Mouse (Mus musculus) cerebellum, postnatal 4 days (tissue): ENCODE data around the gene Cenpl.
"Not testable (repeated sequence)": the region's sequence is repeated elsewhere in the genome, so short reads cannot be mapped to it uniquely, and the experiment has no call there.

Experiments
- DNase-seq, 2 experiments: peaks; one replicate each; pipeline ENCODE4 v3.0.0; 2022; ENCODE audit warnings: low spot score in 2 of 2, mixed read lengths in 1 of 2

The Cenpl gene

DNA sequence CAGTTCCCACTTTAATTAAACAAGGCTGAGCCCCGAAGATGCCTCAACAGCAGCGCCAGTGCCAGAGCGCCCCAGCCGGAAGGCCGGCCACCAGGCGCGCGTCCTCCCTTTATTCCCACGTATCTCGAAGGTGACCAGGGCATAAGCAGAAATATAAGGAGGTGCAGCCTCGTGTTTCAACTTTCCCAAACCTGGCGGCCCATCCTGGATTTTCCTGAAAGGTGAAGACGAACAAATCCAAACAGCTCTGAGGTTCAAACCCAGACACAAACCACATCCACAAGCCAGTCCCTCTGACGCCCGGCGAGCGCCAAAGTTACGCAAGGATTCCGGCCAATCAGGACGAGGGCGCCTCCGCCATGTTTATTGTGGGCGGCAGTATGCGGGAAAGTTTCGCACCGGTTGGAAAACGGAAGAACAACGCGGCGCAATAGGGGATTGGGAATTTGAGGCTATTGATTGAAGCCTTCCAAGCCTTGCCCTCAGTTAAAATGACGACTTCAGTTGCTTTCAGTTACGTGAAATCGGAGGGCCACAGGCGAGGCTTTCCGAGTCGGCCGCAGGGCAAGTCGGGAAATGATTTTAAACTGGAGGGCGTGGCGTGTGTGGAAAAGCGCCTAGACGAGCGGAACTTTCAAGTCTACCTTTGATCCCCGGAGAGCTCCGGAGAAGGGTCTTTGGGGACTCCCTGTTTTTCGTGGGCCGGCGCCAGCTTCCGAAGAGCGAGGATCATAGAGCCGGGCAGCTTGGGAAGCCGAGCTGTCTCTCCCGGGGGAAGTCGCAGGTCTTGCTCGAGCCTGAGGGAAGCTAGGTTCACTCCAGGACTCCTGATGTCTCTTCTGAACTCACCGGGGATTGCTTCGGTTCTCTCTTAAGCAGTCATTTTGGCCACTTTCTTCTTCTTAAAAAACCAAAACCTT, at the start of gene Cenpl, which contains the start of gene Dars2:
Gene Cenpl (plus strand): TSS at position 362 of the 920 bp plus-strand sequence.
Gene Dars2 (minus strand): TSS at position 307 of the 920 bp plus-strand sequence.
- DNase-seq, result peak; percentile 86 to 93

GRCm38 (mm10) chr1:161025410-161026210, 44.9 kb upstream of the Cenpl start:
- no peak for DNase-seq

DNA sequence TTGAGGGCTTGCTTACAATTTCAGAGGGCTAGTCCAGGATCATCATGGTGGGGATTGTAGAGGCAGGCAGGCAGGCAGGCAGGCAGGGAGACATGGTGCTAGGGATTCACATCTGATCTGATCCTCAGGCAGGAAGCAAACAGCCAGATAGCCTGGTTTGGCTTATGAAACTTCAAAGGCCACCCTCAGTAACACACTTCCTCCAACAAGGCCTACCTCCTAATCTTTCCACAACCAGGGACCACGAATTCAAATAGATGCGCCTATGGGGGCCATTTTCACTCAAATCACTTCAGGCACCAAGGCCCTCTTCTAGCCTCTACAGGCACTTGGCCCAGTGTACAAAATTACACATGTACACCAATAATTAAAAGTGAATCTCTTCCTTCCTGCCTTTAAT, 43.3 kb upstream of the Cenpl start:
- no peak for DNase-seq

- DNase-seq, result not testable (repeated sequence)
These were observed 42.1 kb upstream of the Cenpl start for GRCm38 (mm10) chr1:161028427-161028826.

GRCm38 (mm10) chr1:161030058-161030457, 40.5 kb upstream of the Cenpl start:
- DNase-seq, result no peak

DNA sequence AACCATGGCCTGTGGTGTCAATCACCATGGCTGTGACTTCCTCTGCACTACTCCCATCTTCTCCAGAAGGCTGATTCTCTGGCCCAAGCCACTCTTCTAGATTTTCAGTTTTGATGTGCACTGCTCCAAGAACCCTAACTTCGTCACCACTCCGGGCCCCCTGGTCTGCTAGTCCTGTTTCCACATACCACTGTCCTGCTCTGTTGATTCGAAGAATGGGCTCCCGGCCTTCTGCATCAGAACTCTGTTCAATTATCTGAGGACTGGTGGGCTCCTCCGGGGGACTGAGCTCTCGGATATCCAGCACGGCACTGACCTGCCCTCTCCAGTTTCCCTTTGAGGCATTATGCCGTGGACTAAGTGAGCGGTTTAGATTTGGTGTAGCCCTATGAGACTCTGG, 38.6 kb upstream of the Cenpl start:
- no peak for DNase-seq

GRCm38 (mm10) chr1:161032345-161032744, 38.2 kb upstream of the Cenpl start:
- no peak for DNase-seq

GRCm38 (mm10) chr1:161033856-161034434, 36.6 kb upstream of the Cenpl start:
- DNase-seq, result no peak

DNA sequence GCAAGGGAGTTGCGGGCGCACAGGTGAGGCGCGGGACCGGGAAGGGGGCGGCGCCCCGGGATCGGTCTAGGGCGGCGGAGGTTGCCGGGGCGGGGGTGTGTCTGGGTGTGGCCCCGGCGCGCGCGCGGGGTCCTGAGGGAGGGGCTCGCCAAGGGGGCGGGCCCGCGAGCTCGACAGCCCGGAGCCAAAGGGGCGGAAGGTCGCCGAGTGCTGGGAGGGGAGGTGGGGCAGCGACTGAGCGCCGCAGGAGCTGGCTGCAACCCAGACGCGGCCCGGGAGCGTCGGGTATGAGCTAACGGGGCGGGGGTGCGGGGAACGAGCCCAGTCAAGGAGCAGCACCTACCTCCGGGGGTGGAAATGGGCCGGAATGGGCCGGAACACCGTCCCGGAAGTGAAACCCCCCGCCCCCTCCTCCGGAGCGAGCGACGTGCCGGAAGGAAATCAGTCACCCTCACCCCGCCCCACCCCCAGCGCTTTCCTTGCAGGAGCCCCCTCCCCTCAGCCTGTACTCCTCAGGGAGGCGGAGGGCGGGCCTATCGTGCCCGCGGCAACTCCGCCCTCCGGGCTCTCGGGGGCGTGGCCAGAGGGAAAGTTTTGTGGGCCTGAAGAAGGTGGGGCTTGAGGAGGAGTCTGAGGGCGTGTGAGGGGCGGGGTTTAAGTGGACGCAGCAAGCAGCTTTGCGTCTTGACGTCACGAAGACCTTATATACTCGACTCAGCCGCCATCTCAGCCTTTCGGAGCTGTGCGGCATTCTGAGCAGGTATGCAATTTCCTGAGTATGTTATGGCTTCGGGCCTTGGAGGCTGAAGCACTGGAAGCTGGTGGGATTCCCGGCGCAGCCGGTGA, 35.9 kb upstream of the Cenpl start, which contains the start of gene Zbtb37:
Gene Zbtb37 (minus strand): TSS at position 415 of the 846 bp plus-strand sequence.
- peak; percentile 92 to 98 for DNase-seq

- no peak for DNase-seq
These were observed 35.2 kb upstream of the Cenpl start for GRCm38 (mm10) chr1:161035281-161035785.

DNA sequence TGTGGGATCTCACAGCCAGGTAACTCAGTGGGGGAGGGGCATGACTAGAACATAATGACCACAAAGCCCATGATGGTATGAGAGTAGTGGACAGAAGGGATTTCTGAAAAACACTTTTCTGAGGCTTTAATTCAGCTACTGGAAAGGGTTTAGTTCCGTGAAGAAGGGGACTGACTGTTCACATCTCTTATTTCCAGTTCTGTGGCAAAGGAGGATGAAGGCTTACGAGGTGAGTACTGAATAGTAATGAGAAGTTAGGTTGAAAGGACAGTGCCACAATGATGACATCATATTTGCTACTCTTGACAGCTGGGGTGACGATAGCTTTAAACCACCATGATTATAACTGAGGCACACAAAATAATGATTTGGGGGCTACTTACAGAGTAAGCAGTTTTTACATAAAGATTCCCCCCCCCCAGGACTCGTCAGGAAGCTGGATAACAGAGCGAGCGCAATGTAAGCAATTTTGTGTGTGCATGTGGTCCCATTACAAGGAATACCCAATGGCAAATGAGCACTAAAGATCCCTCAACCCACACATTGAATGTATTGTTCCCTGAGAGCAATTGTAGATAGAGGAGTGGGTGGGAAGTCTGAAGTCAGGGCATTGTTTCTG, 34.6 kb upstream of the Cenpl start:
- DNase-seq, result no peak

DNA sequence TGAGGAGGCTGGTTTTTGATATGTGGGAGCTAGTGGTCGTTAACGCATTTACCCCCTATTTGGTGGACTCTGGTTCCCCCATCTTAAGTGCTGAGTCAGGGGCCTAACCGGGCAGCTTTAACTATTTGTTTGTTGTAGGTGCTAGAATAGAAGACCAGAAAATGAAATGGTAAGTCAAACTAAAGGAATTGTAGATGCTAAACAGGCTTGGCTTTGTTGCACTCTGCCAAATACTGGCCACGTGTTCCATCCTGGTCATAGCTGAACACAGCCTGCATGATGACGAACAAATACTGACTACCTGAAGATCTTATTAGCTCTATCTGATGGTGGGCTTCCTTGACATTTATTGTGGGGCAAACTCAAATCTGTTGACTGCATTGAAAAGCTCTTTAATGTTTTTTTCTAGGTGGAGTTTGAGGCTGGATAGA, 34.1 kb upstream of the Cenpl start:
- DNase-seq, result no peak

DNA sequence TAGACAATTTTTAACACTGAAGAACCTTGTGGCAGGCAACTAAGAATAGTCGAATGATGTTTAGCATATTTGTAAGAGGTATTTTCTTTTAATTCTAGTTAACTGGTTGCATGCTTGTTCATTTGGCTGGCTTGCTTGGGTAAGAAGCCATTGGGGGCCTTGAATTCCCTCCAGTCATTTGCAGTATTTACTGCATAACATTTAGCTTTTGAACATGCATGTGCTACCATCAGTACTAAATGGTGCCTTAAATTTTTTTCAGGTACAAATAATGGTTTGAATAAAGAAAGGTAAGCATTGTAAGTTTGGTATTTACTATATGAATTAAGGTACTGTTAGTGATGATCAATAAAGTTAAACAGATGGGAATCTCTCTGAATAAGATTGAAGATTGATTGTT, 33.5 kb upstream of the Cenpl start:
- no peak for DNase-seq

GRCm38 (mm10) chr1:161037599-161037998, 32.9 kb upstream of the Cenpl start:
- DNase-seq, result no peak

- no peak for DNase-seq
These were observed 32.5 kb upstream of the Cenpl start for GRCm38 (mm10) chr1:161038004-161038403.

DNA sequence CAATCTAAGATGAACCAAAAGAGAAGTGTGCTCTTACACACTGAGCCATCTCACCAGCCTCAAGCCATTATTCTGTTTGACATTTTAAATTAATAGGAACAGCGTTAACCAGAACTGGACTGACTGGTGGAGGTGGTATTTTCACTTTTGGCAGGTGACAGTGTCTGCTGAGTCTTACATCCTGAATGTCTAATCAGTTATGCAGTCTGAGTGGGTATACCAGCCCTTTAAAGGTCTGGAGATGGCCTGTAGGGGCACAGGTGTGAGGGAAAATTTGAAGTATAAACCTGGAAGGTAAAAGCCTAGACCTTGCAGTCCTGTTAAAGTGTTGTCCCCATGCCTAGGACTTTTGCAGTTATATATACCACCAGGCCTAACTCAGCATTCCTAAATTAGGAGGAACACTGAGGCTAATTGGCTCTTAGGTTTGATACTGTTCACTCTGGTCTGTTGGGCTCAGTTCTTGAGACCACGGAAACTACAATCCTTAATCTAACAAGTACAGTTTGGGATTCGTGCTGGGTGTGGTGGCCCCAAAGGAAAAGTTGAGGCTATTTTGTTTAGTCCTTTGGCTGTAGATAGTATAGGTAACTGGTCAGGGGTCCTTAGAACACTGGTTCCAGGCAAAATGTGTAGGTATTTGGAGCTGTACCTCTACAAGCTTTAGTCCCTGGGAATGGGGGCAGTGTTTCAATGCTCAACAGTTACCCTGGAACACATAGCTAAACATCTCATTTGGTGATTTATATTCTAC, 31.4 kb upstream of the Cenpl start:
- DNase-seq, result no peak

DNA sequence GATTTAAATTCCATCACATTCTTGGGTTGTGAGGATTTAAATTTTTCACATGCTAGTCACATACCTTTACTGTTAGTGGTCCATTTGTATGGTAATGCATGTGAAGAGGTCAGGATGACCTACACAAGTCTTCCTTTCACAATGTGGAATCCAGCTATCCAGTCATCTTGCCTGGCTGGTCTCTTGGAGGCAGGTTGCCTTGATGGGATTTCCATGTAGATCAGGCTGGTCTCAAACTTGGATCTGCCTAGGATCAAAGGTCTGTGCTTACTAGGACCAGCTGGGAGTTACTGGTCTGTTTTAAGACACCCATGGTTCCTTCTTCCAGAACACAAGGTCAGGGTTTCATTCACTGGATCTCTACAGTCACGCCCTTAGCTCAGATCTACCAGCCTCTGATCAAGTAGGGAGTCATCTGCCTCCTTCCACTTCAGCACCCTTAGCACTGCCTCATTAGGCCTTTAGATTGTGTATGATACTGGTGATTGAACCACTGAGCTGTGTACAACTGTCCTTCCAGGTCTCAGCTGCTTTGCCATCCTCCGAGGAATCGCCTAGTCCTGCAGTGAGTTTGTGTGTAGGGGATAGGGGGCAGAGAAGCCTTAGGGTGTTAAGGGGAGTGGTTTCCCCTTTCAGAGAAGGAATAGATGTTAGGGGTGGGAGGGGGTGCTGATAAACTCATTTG, 30.6 kb upstream of the Cenpl start:
- no peak for DNase-seq

- no peak for DNase-seq
These were observed 30.1 kb upstream of the Cenpl start for GRCm38 (mm10) chr1:161040426-161040770.

DNA sequence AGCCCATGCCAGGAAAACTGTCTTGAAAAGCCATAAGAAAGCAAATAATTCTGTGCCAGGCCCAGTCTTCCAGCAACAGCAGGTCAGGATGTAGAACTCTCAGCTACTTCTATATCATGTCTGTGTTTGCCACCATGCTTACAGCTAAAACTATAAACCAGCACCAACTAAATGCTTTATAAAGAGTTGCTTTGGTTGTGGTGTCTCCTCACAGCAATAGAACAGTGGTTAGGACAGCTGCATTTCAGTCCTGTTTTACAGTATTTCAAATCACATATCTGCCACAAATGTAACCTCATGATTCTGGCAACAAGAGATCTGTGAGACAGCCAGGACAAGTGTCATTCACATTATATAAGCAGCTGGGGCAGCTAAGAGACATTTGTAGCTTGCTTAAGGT, 29.7 kb upstream of the Cenpl start:
- DNase-seq, result no peak
